ENCODE assay signal across 30 mouse cellular contexts in the genomic region with DNA sequence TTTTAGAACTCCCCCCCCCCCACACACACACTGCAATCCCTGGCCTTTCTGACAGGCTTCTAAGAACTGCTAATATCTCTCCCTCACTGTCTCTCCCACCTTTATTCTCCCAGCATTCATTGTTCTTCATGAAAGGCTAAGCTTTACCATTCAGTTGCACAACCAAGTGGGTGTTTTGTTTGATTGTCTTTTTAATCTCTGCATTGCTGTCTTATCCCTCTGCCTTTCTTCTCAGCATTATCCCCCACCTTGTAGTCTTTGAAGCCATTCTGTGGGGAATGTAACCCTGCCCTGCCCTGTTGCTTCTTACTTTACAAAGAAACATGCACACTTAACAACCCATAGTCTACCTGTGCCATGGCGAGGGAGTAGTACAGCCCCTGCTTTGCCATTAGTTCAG. TPM values are rescaled to one million over a fixed set of nuclear protein-coding genes. Genes with fewer than 3 reads are reported as not detected.
DNase-seq lines count a peak whose midpoint lies in the region; ATAC-seq and TF ChIP-seq lines count a peak whose summit lies in the region.
"Had no signal": no experiment of that assay in that cellular context is flagged by ENCODE, and none has a peak within 500 bp of the region (broad histone marks: within the 10 kb centered on the region; RNA-seq: fewer than 3 reads in every experiment).

No protein-coding gene starts in this region.

- no peak overlapping the region for H3K27ac ChIP-seq in ES-E14 (ENCODE audit: insufficient read depth, low read depth, low read length, poor library complexity, severe bottlenecking)
- H3K27ac ChIP-seq in liver, embryonic 12.5 days = no peak overlapping the region

- H3K4me2 ChIP-seq in liver, embryonic 12.5 days = no peak overlapping the region

- H3K27me3 ChIP-seq in liver, embryonic 12.5 days (replicated peaks) = no peaks in the 10 kb centered on the region
- H3K27me3 ChIP-seq: CH12.LX had no signal

- peaks cover 0 to 3% of the 10 kb centered on the region in 2 experiments; a peak in 1 of 4 replicates for H3K4me1 ChIP-seq in ES-E14 (ENCODE audit: control insufficient read depth in 2 of 2, insufficient read depth in 2 of 2, low read length in 2 of 2, poor library complexity in 1 of 2)
- no peaks in the 10 kb centered on the region for H3K4me1 ChIP-seq in liver, embryonic 12.5 days

- 57% methylated on average over 1 of the region's 1 CpGs for WGBS in liver, embryonic 12.5 days (ENCODE audit: insufficient replicate concordance)

- in situ Hi-C loops in ES-E14 (cut with MboI; ENCODE audit: low sequenced_read_pairs in 2 of 2, unreplicated experiment in 2 of 2) = no loop called here

- H3K9me3 ChIP-seq in ES-E14 (ENCODE audit: control insufficient read depth, insufficient read depth, low read depth, low read length) = no peaks in the 10 kb centered on the region
- H3K9me3 ChIP-seq in liver, embryonic 12.5 days (replicated peaks) = no peaks in the 10 kb centered on the region
- H3K9me3 ChIP-seq: G1E had no signal

- DNase-seq in ES-CJ7 (ENCODE audit: low read depth, low spot score) = peak; percentile 66
- DNase-seq in ES-E14 (ENCODE audit: low read depth, low spot score) = peak; percentile 62
- DNase-seq in R1 (ENCODE audit: low read depth, low spot score) = peak; percentile 56
- DNase-seq in ZHBTc4 (ENCODE audit: low read depth, low spot score) = peak; percentile 82
- no peak for DNase-seq in kidney, adult 9 months
- DNase-seq in cerebellum, postnatal 14 days = no peak
- DNase-seq in spleen, postnatal 4 days (ENCODE audit: low spot score in 2 of 2) = no peak
- DNase-seq: adrenal gland, adult 2 months; adrenal gland, adult 8-10 months; adrenal gland, postnatal 10 days; adrenal gland, postnatal 14 days; adrenal gland, postnatal 25 days; adrenal gland, postnatal 36 days; B cell, adult 2 months; cerebellum, adult 11 months; cerebellum, adult 11-12 months; cerebellum, adult 18-20 months; cerebellum, adult 2 months; cerebellum, adult 8-10 months; cerebellum, adult 9-10 months had no signal

- H3K36me3 ChIP-seq in ES-E14 (ENCODE audit: control insufficient read depth, insufficient read depth, low read length, poor library complexity, severe bottlenecking) = no peaks in the 10 kb centered on the region
- H3K36me3 ChIP-seq in liver, embryonic 12.5 days = no peaks in the 10 kb centered on the region
- H3K36me3 ChIP-seq: G1E had no signal

- no peak overlapping the region for H3K4me3 ChIP-seq in ES-E14 (ENCODE audit: insufficient read depth in 1 of 2, low read depth in 1 of 2, low read length in 2 of 2, poor library complexity in 1 of 2, severe bottlenecking in 1 of 2)
- H3K4me3 ChIP-seq in liver, embryonic 12.5 days = no peak overlapping the region

- no peak for ATAC-seq in liver, embryonic 12.5 days
- ATAC-seq: activated CD4-positive, CD25-positive, alpha-beta regulatory T cell, adult 4 months; CD4-positive, CD25-positive, alpha-beta regulatory T cell, adult 4 months; Patski had no signal

- no peak overlapping the region for H3K9ac ChIP-seq in ES-E14 (ENCODE audit: insufficient read depth, low read depth, low read length, poor library complexity, severe bottlenecking)
- H3K9ac ChIP-seq in liver, embryonic 12.5 days = no peak overlapping the region

TF ChIP-seq in ES-E14, 5 proteins besides CTCF, POLR2A, EP300 and RAD21:
- no peak for TF ChIP-seq CHD2 (IDR thresholded peaks at IDR 0.05; ENCODE audit: low read depth, low read length)
- TF ChIP-seq HCFC1 (IDR thresholded peaks at IDR 0.05; ENCODE audit: borderline replicate concordance, insufficient read depth, low read length) = no peak
- no peak for TF ChIP-seq ZC3H11A (IDR thresholded peaks at IDR 0.05; ENCODE audit: borderline replicate concordance, low read depth, low read length)
- no peak for TF ChIP-seq ZNF384 (IDR thresholded peaks at IDR 0.05; ENCODE audit: low read depth, low read length)
- TF ChIP-seq MAFK (IDR thresholded peaks at IDR 0.05; ENCODE audit: insufficient read depth, low read depth, low read length) = no peak

RNA-seq across cellular contexts. Expression of gene Abcb5, which starts 48.5 kb away (rescaled TPM):
- total RNA-seq in ES-E14 (2012; rRNA removed) = 2.5 and 7.6 TPM in 2 replicates
- polyA plus RNA-seq in liver, embryonic 12.5 days (2016; fragmentation: Nextera tagmentation; extraction: Ambion mirVana) = not detected in 2 replicates
- total RNA-seq: adrenal gland, adult 18-20 months; adrenal gland, adult 2 months; adrenal gland, adult 8-10 months; adrenal gland, postnatal 25 days; adrenal gland, postnatal 36 days; CH12.LX; MEL had no signal
- polyA plus RNA-seq: activated CD4-positive, CD25-positive, alpha-beta regulatory T cell, adult 4 months; adrenal gland, adult 2 months; brain, embryonic 14.5 days; C2C12; CD4-positive, CD25-positive, alpha-beta regulatory T cell, adult 4 months; cerebellum, adult 2 months; G1E; Patski had no signal

Comparison
In these comparisons a context has a peak if more than half of its experiments do, and no peak if none do; other contexts are left out.
1. DNase-seq: peak in ES-CJ7 (single experiment), ES-E14 (single experiment), R1 (single experiment) and ZHBTc4 (single experiment); none in kidney, adult 9 months (single experiment), cerebellum, postnatal 14 days (0 of 2) and spleen, postnatal 4 days (0 of 2).